Mouse (Mus musculus): ENCODE measurements around the gene Il16. TPM values are rescaled to one million over a fixed set of nuclear protein-coding genes. Genes with fewer than 3 reads are reported as not detected.

Gene Il16
- polyA plus RNA-seq, 1 experiment = 1.6 TPM

- no peak overlapping the region for H3K27ac ChIP-seq (ENCODE audit: insufficient read depth, low read length)
- no peaks in the 10 kb centered on the region for H3K4me1 ChIP-seq (ENCODE audit: control insufficient read depth, insufficient read depth, low read length)
- no peak overlapping the region; the same call in 1 of the 2 replicates for H3K4me3 ChIP-seq (ENCODE audit: insufficient read depth, low read length)
- TF ChIP-seq POLR2A (IDR thresholded peaks at IDR 0.05; ENCODE audit: extremely low read depth, insufficient read depth, low read length) (no peak), CTCF (IDR thresholded peaks at IDR 0.05; ENCODE audit: extremely low read depth, insufficient read depth, low read length) (no peak)
These were observed 90.4 kb downstream of the Il16 start for GRCm38 (mm10) chr7:83654938-83655630.

- no peaks in the 10 kb centered on the region for H3K4me1 ChIP-seq (ENCODE audit: control insufficient read depth, insufficient read depth, low read length)
These were observed 91.3 kb downstream of the Il16 start for GRCm38 (mm10) chr7:83654196-83654595.

GRCm38 (mm10) chr7:83653605-83654051, 91.9 kb downstream of the Il16 start:
- Histone ChIP-seq H3K27ac (ENCODE audit: insufficient read depth, low read length) (no peak overlapping the region), H3K4me1 (ENCODE audit: control insufficient read depth, insufficient read depth, low read length) (no peaks in the 10 kb centered on the region), H3K4me3 (ENCODE audit: insufficient read depth, low read length) (no peak overlapping the region)
- TF ChIP-seq POLR2A (IDR thresholded peaks at IDR 0.05; ENCODE audit: extremely low read depth, insufficient read depth, low read length) = no peak
- no peak for TF ChIP-seq CTCF (IDR thresholded peaks at IDR 0.05; ENCODE audit: extremely low read depth, insufficient read depth, low read length)

More at GRCm38 (mm10) chr7:83654196-83654595, 91.3 kb downstream of the Il16 start:
- Histone ChIP-seq H3K4me3 (ENCODE audit: insufficient read depth, low read length) (no peak overlapping the region), H3K27ac (ENCODE audit: insufficient read depth, low read length) (no peak overlapping the region)
- no peak for TF ChIP-seq CTCF (IDR thresholded peaks at IDR 0.05; ENCODE audit: extremely low read depth, insufficient read depth, low read length)
- no peak for TF ChIP-seq POLR2A (IDR thresholded peaks at IDR 0.05; ENCODE audit: extremely low read depth, insufficient read depth, low read length)

GRCm38 (mm10) chr7:83652498-83652897, 93.0 kb downstream of the Il16 start:
- no peak overlapping the region for H3K4me3 ChIP-seq (ENCODE audit: insufficient read depth, low read length)
- no peaks in the 10 kb centered on the region for H3K4me1 ChIP-seq (ENCODE audit: control insufficient read depth, insufficient read depth, low read length)
- no peak overlapping the region for H3K27ac ChIP-seq (ENCODE audit: insufficient read depth, low read length)
- TF ChIP-seq CTCF (IDR thresholded peaks at IDR 0.05; ENCODE audit: extremely low read depth, insufficient read depth, low read length) (no peak), POLR2A (IDR thresholded peaks at IDR 0.05; ENCODE audit: extremely low read depth, insufficient read depth, low read length) (no peak)

- TF ChIP-seq CTCF (IDR thresholded peaks at IDR 0.05; ENCODE audit: extremely low read depth, insufficient read depth, low read length) (no peak), POLR2A (IDR thresholded peaks at IDR 0.05; ENCODE audit: extremely low read depth, insufficient read depth, low read length) (no peak)
- no peaks in the 10 kb centered on the region for H3K4me1 ChIP-seq (ENCODE audit: control insufficient read depth, insufficient read depth, low read length)
- H3K4me3 ChIP-seq (ENCODE audit: insufficient read depth, low read length) = no peak overlapping the region
- H3K27ac ChIP-seq (ENCODE audit: insufficient read depth, low read length) = no peak overlapping the region
These were observed 94.9 kb downstream of the Il16 start for GRCm38 (mm10) chr7:83650638-83651037.

GRCm38 (mm10) chr7:83648807-83649206, 96.7 kb downstream of the Il16 start:
- Histone ChIP-seq H3K4me3 (ENCODE audit: insufficient read depth, low read length) (no peak overlapping the region), H3K4me1 (ENCODE audit: control insufficient read depth, insufficient read depth, low read length) (no peaks in the 10 kb centered on the region), H3K27ac (ENCODE audit: insufficient read depth, low read length) (no peak overlapping the region)
- TF ChIP-seq POLR2A (IDR thresholded peaks at IDR 0.05; ENCODE audit: extremely low read depth, insufficient read depth, low read length) = no peak
- no peak for TF ChIP-seq CTCF (IDR thresholded peaks at IDR 0.05; ENCODE audit: extremely low read depth, insufficient read depth, low read length)

GRCm38 (mm10) chr7:83645476-83645875, 100.0 kb downstream of the Il16 start:
- Histone ChIP-seq H3K27ac (ENCODE audit: insufficient read depth, low read length) (no peak overlapping the region), H3K4me3 (ENCODE audit: insufficient read depth, low read length) (no peak overlapping the region), H3K4me1 (ENCODE audit: control insufficient read depth, insufficient read depth, low read length) (no peaks in the 10 kb centered on the region)
- TF ChIP-seq POLR2A (IDR thresholded peaks at IDR 0.05; ENCODE audit: extremely low read depth, insufficient read depth, low read length) (no peak), CTCF (IDR thresholded peaks at IDR 0.05; ENCODE audit: extremely low read depth, insufficient read depth, low read length) (no peak)

GRCm38 (mm10) chr7:83644761-83645160, 100.8 kb downstream of the Il16 start:
- Histone ChIP-seq H3K4me1 (ENCODE audit: control insufficient read depth, insufficient read depth, low read length) (no peaks in the 10 kb centered on the region), H3K27ac (ENCODE audit: insufficient read depth, low read length) (no peak overlapping the region), H3K4me3 (ENCODE audit: insufficient read depth, low read length) (no peak overlapping the region)
- TF ChIP-seq CTCF (IDR thresholded peaks at IDR 0.05; ENCODE audit: extremely low read depth, insufficient read depth, low read length) = no peak

GRCm38 (mm10) chr7:83643581-83643980, 101.9 kb downstream of the Il16 start:
- Histone ChIP-seq H3K4me1 (ENCODE audit: control insufficient read depth, insufficient read depth, low read length) (no peaks in the 10 kb centered on the region), H3K4me3 (ENCODE audit: insufficient read depth, low read length) (no peak overlapping the region), H3K27ac (ENCODE audit: insufficient read depth, low read length) (no peak overlapping the region)
- TF ChIP-seq CTCF (IDR thresholded peaks at IDR 0.05; ENCODE audit: extremely low read depth, insufficient read depth, low read length) = no peak
- no peak for TF ChIP-seq POLR2A (IDR thresholded peaks at IDR 0.05; ENCODE audit: extremely low read depth, insufficient read depth, low read length)

GRCm38 (mm10) chr7:83641163-83641562, 104.4 kb downstream of the Il16 start:
- no peak for TF ChIP-seq POLR2A (IDR thresholded peaks at IDR 0.05; ENCODE audit: extremely low read depth, insufficient read depth, low read length)
- TF ChIP-seq CTCF (IDR thresholded peaks at IDR 0.05; ENCODE audit: extremely low read depth, insufficient read depth, low read length) = no peak
- no peak overlapping the region for H3K27ac ChIP-seq (ENCODE audit: insufficient read depth, low read length)

More at GRCm38 (mm10) chr7:83641163-83641562, 104.4 kb downstream of the Il16 start:
- Histone ChIP-seq H3K4me3 (ENCODE audit: insufficient read depth, low read length) (no peak overlapping the region), H3K4me1 (ENCODE audit: control insufficient read depth, insufficient read depth, low read length) (no peaks in the 10 kb centered on the region)

Measured in cortical plate, adult 2 months (tissue).